Mouse (Mus musculus) liver, embryonic 13.5 days (tissue): Measurements from ENCODE around the gene Lgals3bp. TPM values are rescaled to one million over a fixed set of nuclear protein-coding genes. Genes with fewer than 3 reads are reported as not detected.

Source experiments
- ATAC-seq: fragments of 200-750 bp; cut with Nextera tagmentation; 2 replicates; pipeline ENCODE4 v1.8.0; 2017; ENCODE audit warnings: low read depth, mild to moderate bottlenecking, moderate number of reproducible peaks, moderate library complexity
- DNase-seq: peaks from one replicate; pipeline ENCODE4 v3.0.0; 2022
- H3K27ac ChIP-seq: fragments of 300-500 bp; sonication (generic); 2 replicates; pipeline ENCODE4 v1.5.1; 2015; ENCODE audit warnings: moderate library complexity, mild to moderate bottlenecking, inconsistent platforms
- H3K27me3 ChIP-seq: fragments of 300-500 bp; sonication (generic); 2 replicates; pipeline ENCODE4 v1.6.1; 2015; ENCODE audit warnings: mild to moderate bottlenecking, inconsistent platforms
- H3K36me3 ChIP-seq: fragments of 300-500 bp; sonication (generic); 2 replicates; pipeline ENCODE4 v1.6.1; 2015; ENCODE audit warnings: mild to moderate bottlenecking, inconsistent platforms
- H3K4me1 ChIP-seq: fragments of 300-500 bp; sonication (generic); replicated peaks from 2 replicates; pipeline ENCODE4 v1.6.1; 2015; ENCODE audit warnings: inconsistent platforms
- H3K4me2 ChIP-seq: fragments of 300-500 bp; sonication (generic); 2 replicates; pipeline ENCODE4 v1.6.1; 2015; ENCODE audit warnings: inconsistent platforms, mild to moderate bottlenecking, moderate library complexity
- H3K4me3 ChIP-seq: fragments of 300-500 bp; sonication (generic); replicated peaks from 2 replicates; pipeline ENCODE4 v1.5.1; 2015; ENCODE audit warnings: mild to moderate bottlenecking, inconsistent platforms
- H3K9ac ChIP-seq: fragments of 300-500 bp; sonication (generic); 2 replicates; pipeline ENCODE4 v1.6.1; 2015; ENCODE audit warnings: mild to moderate bottlenecking, inconsistent platforms
- H3K9me3 ChIP-seq: fragments of 300-500 bp; sonication (generic); replicated peaks from 2 replicates; pipeline ENCODE4 v1.6.1; 2016; ENCODE audit warnings: inconsistent platforms
- WGBS: fragments of 180-500 bp; shearing (Covaris S2); methylation state at CpG from one replicate; pipeline ENCODE4 v1.1.7; 2015; ENCODE audit not compliant: insufficient replicate concordance; 5-methylcytosine and 5-hydroxymethylcytosine counted together
- polyA plus RNA-seq: library from polyadenylated mRNA; unstranded; fragments of >200 nt; fragmentation: Nextera tagmentation; extraction: Ambion mirVana; gene quantifications from 2 replicates; pipeline ENCODE4 v1.2.1, GENCODE M21; 2015

Lgals3bp gene
- polyA plus RNA-seq, 1 experiment from 2014 or later, result 25.4 TPM

DNA sequence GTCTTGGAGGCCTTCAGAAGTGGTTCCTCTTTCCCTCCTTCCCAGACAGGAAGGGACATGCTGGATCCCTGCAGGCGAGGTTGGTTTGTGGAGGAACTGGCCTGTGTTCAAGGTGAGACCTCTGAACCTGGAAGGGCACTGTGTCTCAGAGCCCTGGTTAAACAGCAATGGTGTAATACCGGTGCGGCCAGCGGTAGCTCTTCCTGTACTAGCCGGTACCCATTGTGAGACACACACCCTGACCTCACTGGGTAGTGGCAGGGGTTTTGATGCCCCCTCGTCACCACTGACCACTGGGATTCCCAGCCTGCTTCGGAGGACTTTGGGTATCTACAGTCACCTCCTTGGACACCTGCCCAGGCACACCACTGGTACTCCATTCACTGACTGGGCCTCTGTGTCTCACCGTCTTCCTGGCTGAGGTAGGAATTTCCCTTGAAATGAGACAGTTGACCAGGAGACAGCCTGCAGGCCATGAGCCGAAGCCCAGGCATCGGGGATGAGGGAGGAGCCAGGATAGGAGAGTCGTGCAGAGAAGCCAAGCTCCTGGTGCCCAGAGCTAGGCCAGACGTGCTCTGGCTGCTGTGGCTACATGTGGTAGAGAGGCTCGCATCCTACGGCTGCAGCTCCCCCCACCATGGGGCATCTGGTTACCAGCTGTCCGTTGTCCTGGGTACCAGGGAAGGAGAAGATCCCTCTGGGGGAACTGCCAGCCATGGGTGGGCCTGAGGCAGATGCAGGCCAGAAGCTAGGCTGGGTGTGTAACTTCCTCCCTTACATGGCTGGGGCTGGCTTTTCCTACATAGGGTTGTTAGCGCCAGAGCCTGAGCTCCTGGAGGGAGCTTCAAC is 29.4 kb upstream of the Lgals3bp start:
- Histone ChIP-seq H3K9me3 (no peaks in the 10 kb centered on the region), H3K9ac (no peak overlapping the region), H3K4me3 (no peak overlapping the region), H3K27me3 (peaks cover 25% of the 10 kb centered on the region), H3K36me3 (no peaks in the 10 kb centered on the region), H3K27ac (no peak overlapping the region), H3K4me2 (no peak overlapping the region), H3K4me1 (peaks cover 17% of the 10 kb centered on the region)
- 70% methylated on average over 16 of the region's 16 CpGs for WGBS
- ATAC-seq (no peak), DNase-seq (no peak)

- no peak overlapping the region for H3K27ac ChIP-seq
- H3K4me1 ChIP-seq, result peaks cover 17% of the 10 kb centered on the region
- ATAC-seq (no peak), DNase-seq (no peak)
- peaks cover 26% of the 10 kb centered on the region for H3K27me3 ChIP-seq
- 47% methylated on average over 4 of the region's 4 CpGs for WGBS
- no peaks in the 10 kb centered on the region for H3K9me3 ChIP-seq
- no peak overlapping the region for H3K4me2 ChIP-seq
- H3K4me3 ChIP-seq, result no peak overlapping the region
- H3K9ac ChIP-seq, result no peak overlapping the region
- no peaks in the 10 kb centered on the region for H3K36me3 ChIP-seq
Measured at GRCm38 (mm10) chr11:118430291-118430885, 28.5 kb upstream of the Lgals3bp start.

- peak overlapping the region; percentile 16 for H3K4me3 ChIP-seq
Measured at GRCm38 (mm10) chr11:118428944-118429709, 27.2 kb upstream of the Lgals3bp start.

DNA sequence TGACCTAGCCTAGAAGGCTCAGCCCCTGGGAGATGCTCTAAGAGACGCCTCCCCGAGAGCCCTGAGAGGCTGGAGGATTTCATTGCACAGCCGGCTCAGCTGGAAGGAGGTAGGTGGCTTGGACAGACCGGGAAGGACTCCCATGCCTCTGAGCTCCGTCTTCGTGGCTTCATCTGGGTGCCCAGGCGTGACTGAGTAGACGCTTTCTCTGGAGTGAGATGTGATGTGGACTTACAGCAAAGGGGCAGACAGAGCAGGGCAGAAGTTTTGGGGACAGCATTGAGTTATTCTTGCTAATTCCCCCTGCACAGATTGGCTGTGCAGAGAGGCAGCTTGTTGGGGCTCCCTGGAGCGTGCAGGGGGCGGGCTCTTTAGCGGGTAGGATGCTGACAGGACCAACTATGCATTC is 26.6 kb upstream of the Lgals3bp start:
- DNase-seq (no peak), ATAC-seq (no peak)
- no peaks in the 10 kb centered on the region for H3K36me3 ChIP-seq
- H3K27me3 ChIP-seq, result peaks cover 35% of the 10 kb centered on the region
- H3K9me3 ChIP-seq, result no peaks in the 10 kb centered on the region
- no peak overlapping the region for H3K27ac ChIP-seq
- peak overlapping the region; percentile 36 for H3K4me2 ChIP-seq
- WGBS, result 11% methylated on average over 11 of the region's 11 CpGs
- H3K4me3 ChIP-seq, result peak overlapping the region; percentile 16
- H3K4me1 ChIP-seq, result peaks cover 15% of the 10 kb centered on the region
- H3K9ac ChIP-seq, result peak overlapping the region; percentile 22; the same call in 1 of the 2 replicates

More at GRCm38 (mm10) chr11:118428944-118429709, 27.2 kb upstream of the Lgals3bp start:
- no peak for ATAC-seq
- WGBS, result 57% methylated on average over 8 of the region's 8 CpGs
- no peak for DNase-seq
- Histone ChIP-seq H3K9me3 (no peaks in the 10 kb centered on the region), H3K36me3 (no peaks in the 10 kb centered on the region), H3K27ac (no peak overlapping the region; the same call in 1 of the 2 replicates), H3K4me1 (peaks cover 14% of the 10 kb centered on the region), H3K9ac (no peak overlapping the region), H3K27me3 (peaks cover 29% of the 10 kb centered on the region), H3K4me2 (peak overlapping the region; percentile 36)

GRCm38 (mm10) chr11:118427986-118428385 is 26.1 kb upstream of the Lgals3bp start, which contains the start of gene C1qtnf1:
Gene C1qtnf1, plus strand, starts transcription at chr11:118428203.
- peaks cover 16% of the 10 kb centered on the region for H3K4me1 ChIP-seq
- DNase-seq (no peak), ATAC-seq (no peak)
- H3K9ac ChIP-seq, result peak within 1 kb of the TSS; percentile 22; the same call in 1 of the 2 replicates
- WGBS, result under 1% methylated on average over 8 of the region's 8 CpGs
- no peaks in the 10 kb centered on the region for H3K36me3 ChIP-seq
- peaks cover 35% of the 10 kb centered on the region for H3K27me3 ChIP-seq
- no peak within 1 kb of the TSS; the same call in 1 of the 2 replicates for H3K27ac ChIP-seq
- peak within 1 kb of the TSS; percentile 36 for H3K4me2 ChIP-seq
- peak within 1 kb of the TSS; percentile 16 for H3K4me3 ChIP-seq
- no peaks in the 10 kb centered on the region for H3K9me3 ChIP-seq

- DNase-seq (no peak), ATAC-seq (no peak)
- H3K4me1 ChIP-seq, result peaks cover 16% of the 10 kb centered on the region
- H3K9me3 ChIP-seq, result no peaks in the 10 kb centered on the region
- H3K36me3 ChIP-seq, result no peaks in the 10 kb centered on the region
- H3K9ac ChIP-seq, result no peak overlapping the region
- peaks cover 35% of the 10 kb centered on the region for H3K27me3 ChIP-seq
- H3K4me2 ChIP-seq, result no peak overlapping the region
- no peak overlapping the region for H3K27ac ChIP-seq
- no peak overlapping the region for H3K4me3 ChIP-seq
- 25% methylated on average over 3 of the region's 3 CpGs for WGBS
Measured at GRCm38 (mm10) chr11:118427266-118427779, 25.4 kb upstream of the Lgals3bp start.

GRCm38 (mm10) chr11:118426765-118427164 is 24.9 kb upstream of the Lgals3bp start:
- WGBS, result 54% methylated on average over 5 of the region's 5 CpGs
- H3K4me3 ChIP-seq, result no peak overlapping the region
- no peak for DNase-seq

DNA sequence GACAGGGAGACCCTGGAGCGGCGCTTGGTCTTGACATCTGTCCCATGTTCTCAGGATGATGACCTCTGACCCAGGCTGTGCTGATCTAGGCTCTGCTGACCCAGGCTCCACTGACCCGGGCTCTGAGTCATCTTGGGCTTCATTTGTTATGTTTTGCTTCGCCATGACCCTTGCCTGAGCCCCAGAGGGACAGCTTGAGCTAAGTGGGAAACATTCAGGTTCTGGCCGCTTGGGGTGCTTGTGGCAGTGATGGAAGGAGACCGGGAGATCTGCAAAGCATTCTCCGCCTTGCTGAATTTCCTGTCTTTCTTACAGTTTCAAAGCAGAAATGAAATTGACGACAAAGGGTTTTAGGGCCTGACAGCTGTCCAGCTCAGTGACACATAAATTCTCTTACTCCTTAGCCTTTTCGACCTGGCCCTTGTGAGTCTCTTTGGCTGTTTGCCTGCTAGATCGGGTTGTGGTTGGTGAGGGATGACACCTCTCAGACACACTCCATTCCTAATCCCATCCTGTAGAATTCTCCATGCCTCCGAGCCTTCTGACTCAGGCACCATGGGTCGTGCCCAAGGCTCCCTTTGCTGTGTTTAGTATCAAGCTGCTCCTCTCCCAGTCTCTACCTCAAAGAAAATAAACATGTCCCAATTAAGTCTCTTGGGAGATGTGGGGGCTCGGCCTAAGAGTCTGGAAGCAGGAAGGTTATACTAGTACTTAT is 22.9 kb upstream of the Lgals3bp start:
- Histone ChIP-seq H3K9me3 (no peaks in the 10 kb centered on the region), H3K4me2 (no peak overlapping the region), H3K36me3 (no peaks in the 10 kb centered on the region), H3K27ac (no peak overlapping the region), H3K4me3 (no peak overlapping the region), H3K27me3 (peaks cover 35% of the 10 kb centered on the region), H3K9ac (no peak overlapping the region), H3K4me1 (peaks cover 19% of the 10 kb centered on the region)
- WGBS, result 51% methylated on average over 13 of the region's 13 CpGs
- DNase-seq, result no peak
- ATAC-seq, result no peak

More at GRCm38 (mm10) chr11:118426765-118427164, 24.9 kb upstream of the Lgals3bp start:
- Histone ChIP-seq H3K9ac (no peak overlapping the region), H3K27ac (no peak overlapping the region), H3K4me2 (no peak overlapping the region), H3K27me3 (peaks cover 35% of the 10 kb centered on the region), H3K4me1 (peaks cover 16% of the 10 kb centered on the region), H3K36me3 (no peaks in the 10 kb centered on the region), H3K9me3 (no peaks in the 10 kb centered on the region)
- ATAC-seq, result no peak

DNA sequence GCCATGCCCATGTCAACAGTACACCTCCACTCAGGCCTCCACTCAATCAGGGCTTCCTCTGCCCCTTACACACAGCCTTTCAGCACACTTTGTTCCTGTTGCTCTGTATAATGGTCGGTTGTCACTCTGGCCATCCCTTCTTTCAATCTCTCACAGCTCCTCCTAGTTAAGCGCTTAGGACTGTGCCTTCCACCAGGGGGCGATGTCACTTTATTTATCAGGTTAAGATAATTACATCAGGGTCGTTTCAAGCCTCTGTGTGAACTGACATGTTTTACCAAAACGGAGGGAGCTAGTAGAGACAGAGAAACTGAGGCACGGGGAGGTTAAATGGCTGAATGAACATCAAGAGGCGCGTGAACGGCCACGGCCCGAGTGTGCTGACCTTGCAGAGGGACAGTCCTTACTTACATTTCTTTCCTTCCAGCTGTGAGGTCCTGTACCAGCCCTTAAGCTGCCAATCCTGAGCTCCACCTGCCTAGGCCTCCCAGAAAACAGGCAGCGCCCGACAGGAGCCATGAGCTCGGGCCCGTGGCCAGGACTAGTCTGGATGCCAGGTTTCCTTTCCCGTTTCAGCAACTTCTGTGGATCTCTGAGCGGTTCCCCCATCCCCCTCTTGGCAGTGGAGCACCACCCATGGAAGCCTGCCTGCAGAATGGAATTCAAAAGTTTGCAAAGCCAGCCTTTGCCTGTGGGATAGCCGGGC is 21.5 kb upstream of the Lgals3bp start:
- ATAC-seq, result no peak
- H3K27ac ChIP-seq, result no peak overlapping the region
- H3K4me2 ChIP-seq, result peak overlapping the region; percentile 35
- H3K4me3 ChIP-seq, result no peak overlapping the region
- 8% methylated on average over 18 of the region's 18 CpGs for WGBS
- H3K9ac ChIP-seq, result no peak overlapping the region
- H3K36me3 ChIP-seq, result no peaks in the 10 kb centered on the region
- peaks cover 26% of the 10 kb centered on the region for H3K4me1 ChIP-seq
- no peaks in the 10 kb centered on the region for H3K9me3 ChIP-seq
- peaks cover 24% of the 10 kb centered on the region for H3K27me3 ChIP-seq
- DNase-seq, result peak; percentile 37

DNA sequence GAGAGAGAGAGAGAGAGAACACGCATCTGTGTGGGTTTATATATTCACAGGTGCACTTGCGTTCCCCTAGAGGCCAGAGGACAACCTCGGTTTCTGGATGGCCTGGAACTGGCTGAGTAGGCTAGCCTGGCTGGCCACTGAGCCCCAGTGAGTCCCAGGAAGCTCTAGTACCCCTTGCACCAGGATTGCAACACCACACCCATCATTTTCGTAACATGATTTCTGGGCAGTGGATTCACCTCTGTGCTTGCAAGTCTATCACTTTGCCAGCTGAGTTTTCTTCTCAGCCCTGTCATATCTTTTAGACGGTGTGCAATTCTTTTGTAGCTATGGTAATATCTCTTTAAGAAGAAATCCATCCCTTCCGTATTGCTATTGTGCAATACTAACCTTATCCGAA is 18.4 kb upstream of the Lgals3bp start:
- 73% methylated on average over 7 of the region's 7 CpGs for WGBS
- no peak overlapping the region for H3K9ac ChIP-seq
- H3K27ac ChIP-seq, result no peak overlapping the region
- H3K4me1 ChIP-seq, result peaks cover 41% of the 10 kb centered on the region
- DNase-seq, result no peak
- 0 out of 2 replicates have a peak, but pooled peaks cover 9% of the 10 kb centered on the region for H3K27me3 ChIP-seq
- ATAC-seq, result no peak
- no peak overlapping the region for H3K4me3 ChIP-seq
- H3K9me3 ChIP-seq, result no peaks in the 10 kb centered on the region
- H3K4me2 ChIP-seq, result no peak overlapping the region
- peaks cover 15% of the 10 kb centered on the region for H3K36me3 ChIP-seq
